12 mouse cellular contexts compared by ENCODE assay signal in the genomic region with DNA sequence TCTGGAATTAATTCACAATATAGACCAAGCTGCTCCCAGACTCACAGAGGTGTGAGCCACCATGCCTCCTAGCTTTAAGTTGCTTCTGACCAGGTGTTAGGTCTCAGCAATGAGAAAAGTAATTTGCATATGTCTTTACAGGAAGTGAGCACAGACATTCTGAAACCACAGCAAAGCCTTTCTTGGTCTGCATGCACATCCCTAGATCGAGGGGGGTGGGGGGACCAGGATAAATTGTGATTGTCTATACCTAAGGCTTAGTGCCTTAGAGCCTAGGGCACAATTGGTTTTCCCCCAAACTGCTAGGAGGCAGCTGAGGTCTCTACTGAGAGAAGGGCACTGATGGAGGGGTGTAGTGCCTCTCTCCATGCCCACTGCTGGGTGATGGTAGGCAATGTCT.
A peak's percentile ranks its signal among the peaks of the same experiment; 100 is the strongest.
DNase-seq lines count a peak whose midpoint lies in the region; ATAC-seq lines count a peak whose summit lies in the region.
"Had no signal": no experiment of that assay in that cellular context is flagged by ENCODE, and none has a peak within 500 bp of the region (broad histone marks: within the 10 kb centered on the region; RNA-seq: fewer than 3 reads in every experiment).

No protein-coding gene starts in this region.

- ATAC-seq in CD4-positive, CD25-positive, alpha-beta regulatory T cell, adult 4 months, result peak; percentile 73
- no peak for ATAC-seq in megakaryocyte progenitor cell, adult 5-6 weeks (replicated peaks; ENCODE audit: poor library complexity)
- ATAC-seq: forebrain, postnatal 0 days had no signal

- intact Hi-C loops in left cerebral cortex, postnatal 10 days (cut with DNase I), result no loop called here

- DNase-seq in lung, postnatal 36 days, result peak; percentile 6
- DNase-seq in lung, adult 18-20 months, result no peak
- peak; percentile 80 for DNase-seq in naive thymus-derived CD4-positive, alpha-beta T cell, adult 2 months (ENCODE audit: low read depth)
- peak; percentile 78 for DNase-seq in thymus, postnatal 14 days
- no peak for DNase-seq in left cerebral cortex, postnatal 10 days (ENCODE audit: extremely low spot score in 1 of 2, low spot score in 2 of 2)
- DNase-seq in urinary bladder, adult 18-20 months (ENCODE audit: low spot score in 2 of 2), result no peak
- DNase-seq: forebrain, postnatal 0 days; gastrocnemius, postnatal 14 days; kidney, adult 2 months; lung, embryonic 14.5 days had no signal

Comparison
In these comparisons a context has a peak if more than half of its experiments do, and no peak if none do; other contexts are left out.
1. DNase-seq: peak in lung, postnatal 36 days (single experiment), naive thymus-derived CD4-positive, alpha-beta T cell, adult 2 months (single experiment) and thymus, postnatal 14 days (single experiment); none in lung, adult 18-20 months (0 of 2), left cerebral cortex, postnatal 10 days (0 of 2) and urinary bladder, adult 18-20 months (0 of 2).